Mouse (Mus musculus) C2C12 (cell line): ENCODE measurements around the gene 1700016D06Rik.

Experiments
- CEBPB ChIP-seq: IDR thresholded peaks from one replicate; pipeline ENCODE4 v1.6.1; 2011; ENCODE audit warnings: low read depth, mild to moderate bottlenecking, control low read depth, moderate library complexity
- CTCF ChIP-seq: IDR thresholded peaks from one replicate; pipeline ENCODE4 v1.5.1; 2011; ENCODE audit not compliant: control insufficient read depth, insufficient read depth, insufficient read length
- FOSL1 ChIP-seq: IDR thresholded peaks from one replicate; pipeline ENCODE4 v1.8.0; 2011; ENCODE audit warnings: mild to moderate bottlenecking, low read length; ENCODE audit not compliant: poor library complexity, insufficient read depth, severe bottlenecking
- MAX ChIP-seq: IDR thresholded peaks from one replicate; pipeline ENCODE4 v1.6.1; 2011; ENCODE audit warnings: mild to moderate bottlenecking, control low read depth
- MYOD1 ChIP-seq: IDR thresholded peaks from one replicate; pipeline ENCODE4 v1.6.1; 2011; ENCODE audit warnings: low read depth; ENCODE audit not compliant: control insufficient read depth, insufficient read length
- USF1 ChIP-seq: IDR thresholded peaks from one replicate; pipeline ENCODE4 v1.6.1; 2011; ENCODE audit warnings: low read depth, mild to moderate bottlenecking, control low read depth, moderate library complexity

DNA sequence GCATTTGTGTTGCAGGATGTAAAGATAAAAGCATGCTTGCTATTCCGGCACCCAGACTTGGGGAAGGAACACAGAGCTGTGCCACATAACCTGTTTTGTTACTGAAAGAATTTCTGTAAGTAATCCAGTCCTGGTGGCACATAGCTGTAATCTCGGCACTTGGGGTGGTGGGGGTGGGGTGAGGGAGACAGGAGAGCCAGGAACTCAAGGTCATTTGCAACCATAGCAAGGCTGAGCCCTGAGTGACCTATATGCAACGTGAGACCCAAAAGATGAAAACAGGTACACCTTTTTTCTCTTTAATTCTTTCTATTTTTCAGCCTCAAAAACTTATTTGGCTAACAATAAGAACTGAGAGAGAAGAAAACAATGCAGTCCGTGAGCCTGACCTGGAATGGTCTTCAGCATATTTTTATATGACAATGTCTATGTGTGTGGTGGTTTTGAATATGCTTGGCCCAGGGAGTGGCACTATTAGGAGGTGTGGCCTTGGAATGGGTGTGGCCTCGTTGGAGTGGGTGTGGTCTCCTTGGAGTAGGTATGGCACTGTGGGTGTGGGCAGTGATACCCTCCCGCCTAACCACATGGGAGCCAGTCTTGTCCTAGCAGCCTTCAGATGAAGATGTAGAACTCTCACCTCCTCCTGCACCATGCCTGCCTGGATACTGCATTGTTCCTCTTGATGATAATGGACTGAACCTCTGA lies 4.0 kb upstream of the 1700016D06Rik start:
- TF ChIP-seq MYOD1 = no peak
- no peak for TF ChIP-seq CTCF
- no peak for TF ChIP-seq MAX
- TF ChIP-seq FOSL1 = no peak
- no peak for TF ChIP-seq USF1
- TF ChIP-seq CEBPB = no peak
